Comparison of ENCODE assay signal across 8 mouse cellular contexts in genomic region chr10:128731002-128731433, GRCm38 (mm10). TPM values are rescaled to one million over a fixed set of nuclear protein-coding genes. Genes with fewer than 3 reads are reported as not detected.
A peak's percentile ranks its signal among the peaks of the same experiment; 100 is the strongest.
DNase-seq lines count a peak whose midpoint lies in the region; ATAC-seq and TF ChIP-seq lines count a peak whose summit lies in the region.

No protein-coding gene starts in this region.

- no peaks in the 10 kb centered on the region for H3K9me3 ChIP-seq in embryonic facial prominence, embryonic 11.5 days (replicated peaks; ENCODE audit: control insufficient read depth, low read length)
- no peaks in the 10 kb centered on the region for H3K9me3 ChIP-seq in midbrain, postnatal 0 days (ENCODE audit: low read length)

- H3K4me2 ChIP-seq in embryonic facial prominence, embryonic 11.5 days (ENCODE audit: low read depth, low read length) = no peak overlapping the region
- H3K4me2 ChIP-seq in midbrain, postnatal 0 days (ENCODE audit: low read depth, low read length, poor library complexity, severe bottlenecking) = no peak overlapping the region

- no peak overlapping the region for H3K4me3 ChIP-seq in embryonic facial prominence, embryonic 11.5 days (ENCODE audit: low read depth, low read length)
- no peak overlapping the region for H3K4me3 ChIP-seq in midbrain, postnatal 0 days (ENCODE audit: low read depth, low read length)

- ATAC-seq in embryonic facial prominence, embryonic 11.5 days (replicated peaks; ENCODE audit: insufficient number of reproducible peaks, low FRiP score, low TSS enrichment, low read depth) = peak; percentile 72
- 0 out of 2 replicates have a peak, but pooled peaks have one; percentile 23 for ATAC-seq in midbrain, postnatal 0 days (ENCODE audit: low FRiP score)

- H3K9ac ChIP-seq in embryonic facial prominence, embryonic 11.5 days (replicated peaks; ENCODE audit: low read length) = no peak overlapping the region
- no peak overlapping the region for H3K9ac ChIP-seq in midbrain, postnatal 0 days (replicated peaks; ENCODE audit: low read length, poor library complexity, severe bottlenecking)

- no peak overlapping the region for H3K27ac ChIP-seq in embryonic facial prominence, embryonic 11.5 days (replicated peaks; ENCODE audit: low read depth, low read length)
- no peak overlapping the region for H3K27ac ChIP-seq in midbrain, postnatal 0 days (ENCODE audit: low read depth, low read length)

- DNase-seq in 416B (ENCODE audit: low read depth) (peak; percentile 72), liver (peak; percentile 73)
- DNase-seq in adrenal gland, postnatal 14 days = peak; percentile 84
- peak; percentile 81 for DNase-seq in embryonic facial prominence, embryonic 11.5 days (ENCODE audit: low spot score)
- peak; percentile 68 to 86 for DNase-seq in heart, adult 18-20 months
- DNase-seq in kidney, adult 18-20 months = peak; percentile 72
- peak; percentile 71 for DNase-seq in midbrain, postnatal 0 days (ENCODE audit: low spot score)
- DNase-seq in spleen, postnatal 14 days (ENCODE audit: low spot score in 2 of 2) = peak; percentile 42 to 63

- no peaks in the 10 kb centered on the region for H3K4me1 ChIP-seq in embryonic facial prominence, embryonic 11.5 days (ENCODE audit: control insufficient read depth, insufficient read depth, low read length)
- H3K4me1 ChIP-seq in midbrain, postnatal 0 days (ENCODE audit: insufficient read depth, low read length) = no peaks in the 10 kb centered on the region

- no peaks in the 10 kb centered on the region for H3K27me3 ChIP-seq in embryonic facial prominence, embryonic 11.5 days (ENCODE audit: control insufficient read depth, insufficient read depth, low read length)
- no peaks in the 10 kb centered on the region for H3K27me3 ChIP-seq in midbrain, postnatal 0 days (ENCODE audit: insufficient read depth, low read length)

- H3K36me3 ChIP-seq in embryonic facial prominence, embryonic 11.5 days (replicated peaks; ENCODE audit: control insufficient read depth, insufficient read depth, low read depth, low read length) = no peaks in the 10 kb centered on the region
- peaks cover 3% of the 10 kb centered on the region; the same call in 1 of the 2 replicates for H3K36me3 ChIP-seq in midbrain, postnatal 0 days (ENCODE audit: insufficient read depth, low read length)

- TF ChIP-seq CTCF in midbrain, postnatal 0 days (IDR thresholded peaks at IDR 0.05) = peak; percentile 76

- WGBS in embryonic facial prominence, embryonic 11.5 days = 22% methylated on average over 10 of the region's 10 CpGs
- WGBS in midbrain, postnatal 0 days = 15% methylated on average over 10 of the region's 10 CpGs

RNA-seq across cellular contexts. Expression of gene Dgka, which starts 13.6 kb away (rescaled TPM):
- 14.3 and 36.2 TPM in 2 replicates for total RNA-seq in adrenal gland, postnatal 14 days (2021)
- polyA plus RNA-seq in embryonic facial prominence, embryonic 11.5 days (2014; fragmentation: Nextera tagmentation; extraction: Ambion mirVana) = 5.9 and 8.0 TPM in 2 replicates
- 10 to 100 TPM; 11.5 to 16.1 TPM for total RNA-seq in heart, adult 18-20 months (2021)
- 4.5 and 7.5 TPM in 2 replicates for total RNA-seq in midbrain, postnatal 0 days (2014; rRNA removed)
- 4.9 and 5.1 TPM in 2 replicates for polyA plus RNA-seq in midbrain, postnatal 0 days (2015; fragmentation: Nextera tagmentation; extraction: Ambion mirVana)

RNA-seq across cellular contexts. Expression of gene Pym1, which starts 16.7 kb away (rescaled TPM):
- 22.3 and 29.1 TPM in 2 replicates for total RNA-seq in adrenal gland, postnatal 14 days (2021)
- 45.9 TPM in 2 replicates for polyA plus RNA-seq in embryonic facial prominence, embryonic 11.5 days (2014; fragmentation: Nextera tagmentation; extraction: Ambion mirVana)
- total RNA-seq in heart, adult 18-20 months (2021) = 10 to 100 TPM in 1 of 2 experiments, 1 to 10 TPM in 1; 10.0 to 10.1 TPM
- total RNA-seq in midbrain, postnatal 0 days (2014; rRNA removed) = 54.9 and 60.1 TPM in 2 replicates
- polyA plus RNA-seq in midbrain, postnatal 0 days (2015; fragmentation: Nextera tagmentation; extraction: Ambion mirVana) = 48.0 and 52.2 TPM in 2 replicates

RNA-seq across cellular contexts. Expression of gene Cdk2, which starts 26.2 kb away (rescaled TPM):
- total RNA-seq in adrenal gland, postnatal 14 days (2021) = 30.7 and 31.1 TPM in 2 replicates
- polyA plus RNA-seq in embryonic facial prominence, embryonic 11.5 days (2014; fragmentation: Nextera tagmentation; extraction: Ambion mirVana) = 135 and 146 TPM in 2 replicates
- total RNA-seq in heart, adult 18-20 months (2021) = 1 to 10 TPM; 8.2 to 9.1 TPM
- total RNA-seq in midbrain, postnatal 0 days (2014; rRNA removed) = 7.8 and 11.1 TPM in 2 replicates
- polyA plus RNA-seq in midbrain, postnatal 0 days (2015; fragmentation: Nextera tagmentation; extraction: Ambion mirVana) = 8.7 and 10.7 TPM in 2 replicates

RNA-seq across cellular contexts. Expression of gene Pmel, which starts 27.0 kb away (rescaled TPM):
- total RNA-seq in adrenal gland, postnatal 14 days (2021) = 1.5 and 2.3 TPM in 2 replicates
- 28.7 and 68.1 TPM in 2 replicates for polyA plus RNA-seq in embryonic facial prominence, embryonic 11.5 days (2014; fragmentation: Nextera tagmentation; extraction: Ambion mirVana)
- 1 to 10 TPM in 1 of 2 experiments, under 1 TPM in 1; 0.65 to 1.1 TPM for total RNA-seq in heart, adult 18-20 months (2021)
- total RNA-seq in midbrain, postnatal 0 days (2014; rRNA removed) = 0.76 and 3.4 TPM in 2 replicates
- polyA plus RNA-seq in midbrain, postnatal 0 days (2015; fragmentation: Nextera tagmentation; extraction: Ambion mirVana) = 1.0 and 1.1 TPM in 2 replicates

RNA-seq across cellular contexts. Expression of gene Rab5b, which starts 35.0 kb away (rescaled TPM):
- total RNA-seq in adrenal gland, postnatal 14 days (2021) = 91.4 and 96.4 TPM in 2 replicates
- polyA plus RNA-seq in embryonic facial prominence, embryonic 11.5 days (2014; fragmentation: Nextera tagmentation; extraction: Ambion mirVana) = 71.6 and 74.3 TPM in 2 replicates
- 10 to 100 TPM; 76.5 to 84.4 TPM for total RNA-seq in heart, adult 18-20 months (2021)
- 129 and 131 TPM in 2 replicates for total RNA-seq in midbrain, postnatal 0 days (2014; rRNA removed)
- 112 and 115 TPM in 2 replicates for polyA plus RNA-seq in midbrain, postnatal 0 days (2015; fragmentation: Nextera tagmentation; extraction: Ambion mirVana)
